ENCODE assay signal across 26 mouse cellular contexts in the genomic region with DNA sequence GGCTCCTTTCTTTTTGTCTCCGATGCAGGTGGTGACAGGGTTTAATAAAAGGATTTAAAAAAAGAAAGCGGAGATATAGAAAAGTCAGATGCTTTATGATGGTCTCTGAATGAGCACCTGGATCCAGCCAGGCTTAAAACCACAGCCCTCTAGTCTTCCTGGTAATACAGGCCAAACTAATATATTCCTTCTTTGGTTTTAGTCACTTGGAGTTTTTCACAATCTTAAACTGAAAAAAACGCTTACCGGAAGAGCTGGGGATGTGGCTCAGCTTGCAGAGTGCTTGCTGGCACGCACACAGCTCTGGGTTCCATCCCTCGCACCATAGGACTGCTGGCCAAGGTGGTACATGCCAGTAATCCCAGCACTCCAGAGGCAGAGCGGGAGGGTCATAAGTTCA. TPM values are rescaled to one million over a fixed set of nuclear protein-coding genes. Genes with fewer than 3 reads are reported as not detected.
"Had no signal": no experiment of that assay in that cellular context is flagged by ENCODE, and none has a peak within 500 bp of the region (broad histone marks: within the 10 kb centered on the region; RNA-seq: fewer than 3 reads in every experiment).

No protein-coding gene starts in this region.

- H3K4me3 ChIP-seq: embryonic facial prominence, embryonic 10.5 days; embryonic facial prominence, embryonic 12.5 days; embryonic facial prominence, embryonic 13.5 days; embryonic facial prominence, embryonic 15.5 days; erythroblast, embryonic 14.5 days; forebrain, embryonic 10.5 days; forebrain, embryonic 12.5 days; forebrain, embryonic 13.5 days; forebrain, embryonic 15.5 days; gastrocnemius, adult 2 months; heart, adult 2 months had no signal

- H3K4me2 ChIP-seq: embryonic facial prominence, embryonic 12.5 days; embryonic facial prominence, embryonic 13.5 days; embryonic facial prominence, embryonic 15.5 days; forebrain, embryonic 12.5 days; forebrain, embryonic 13.5 days; forebrain, embryonic 15.5 days had no signal

- H3K27me3 ChIP-seq: embryonic facial prominence, embryonic 12.5 days; embryonic facial prominence, embryonic 13.5 days; embryonic facial prominence, embryonic 15.5 days; forebrain, embryonic 12.5 days; forebrain, embryonic 13.5 days; forebrain, embryonic 15.5 days had no signal

- H3K36me3 ChIP-seq: forebrain, embryonic 15.5 days had no signal

- H3K27ac ChIP-seq: embryonic facial prominence, embryonic 10.5 days; embryonic facial prominence, embryonic 12.5 days; embryonic facial prominence, embryonic 13.5 days; forebrain, embryonic 10.5 days; forebrain, embryonic 12.5 days; forebrain, embryonic 13.5 days; forebrain, embryonic 15.5 days; heart, adult 2 months had no signal

- H3K9ac ChIP-seq: embryonic facial prominence, embryonic 12.5 days; embryonic facial prominence, embryonic 13.5 days; embryonic facial prominence, embryonic 15.5 days; forebrain, embryonic 12.5 days; forebrain, embryonic 13.5 days; forebrain, embryonic 15.5 days; forebrain, postnatal 0 days had no signal

- H3K9me3 ChIP-seq: embryonic facial prominence, embryonic 10.5 days; embryonic facial prominence, embryonic 12.5 days; embryonic facial prominence, embryonic 13.5 days; embryonic facial prominence, embryonic 15.5 days; forebrain, embryonic 10.5 days; forebrain, embryonic 12.5 days; forebrain, embryonic 13.5 days; forebrain, embryonic 15.5 days had no signal

- H3K4me1 ChIP-seq: embryonic facial prominence, embryonic 10.5 days; embryonic facial prominence, embryonic 12.5 days; embryonic facial prominence, embryonic 13.5 days; embryonic facial prominence, embryonic 15.5 days; forebrain, embryonic 10.5 days; forebrain, embryonic 12.5 days; forebrain, embryonic 13.5 days had no signal

- DNase-seq: cerebellum, adult 8-10 months; cerebellum, adult 9-10 months; cerebellum, adult 9-11 months; cerebellum, postnatal 10 days; cerebellum, postnatal 14 days; cerebellum, postnatal 25 days; cerebellum, postnatal 36 days; embryo, embryonic 11 days; forebrain, postnatal 0 days; gastrocnemius, adult 2 months; gastrocnemius, postnatal 10 days; gastrocnemius, postnatal 14 days; gastrocnemius, postnatal 25 days; gastrocnemius, postnatal 36 days; heart, adult 18-20 months; heart, adult 2 months had no signal

RNA-seq across cellular contexts. Expression of a gene that starts 12.5 kb away (rescaled TPM):
- polyA plus RNA-seq: erythroblast, embryonic 14.5 days; gonadal fat pad, adult 2 months; heart, adult 2 months had no signal

RNA-seq across cellular contexts. Expression of a gene that starts 19.7 kb away (rescaled TPM):
- polyA plus RNA-seq: erythroblast, embryonic 14.5 days had no signal

RNA-seq across cellular contexts. Expression of a gene that starts 24.4 kb away (rescaled TPM):
- polyA plus RNA-seq: erythroblast, embryonic 14.5 days had no signal
